Mouse (Mus musculus) forebrain, embryonic 16.5 days (tissue): ENCODE results near the gene Zdhhc9. TPM values are rescaled to one million over a fixed set of nuclear protein-coding genes. Genes with fewer than 3 reads are reported as not detected.

ENCODE experiments used
- ATAC-seq: fragments of 200-750 bp; cut with Nextera tagmentation; 2 replicates; pipeline ENCODE4 v1.8.0; 2017; ENCODE audit warnings: mild to moderate bottlenecking, moderate library complexity
- H3K27ac ChIP-seq: fragments of 300-500 bp; sonication (generic); 2 replicates; pipeline ENCODE4 v1.5.1; 2014; ENCODE audit warnings: low read length, control low read depth
- H3K27me3 ChIP-seq: fragments of 300-500 bp; sonication (generic); replicated peaks from 2 replicates; pipeline ENCODE4 v1.6.1; 2014; ENCODE audit warnings: low read length; ENCODE audit not compliant: control insufficient read depth, insufficient read depth
- H3K36me3 ChIP-seq: fragments of 300-500 bp; sonication (generic); 2 replicates; pipeline ENCODE4 v1.6.1; 2014; ENCODE audit not compliant: control insufficient read depth, insufficient read depth
- H3K4me1 ChIP-seq: fragments of 300-500 bp; sonication (generic); replicated peaks from 2 replicates; pipeline ENCODE4 v1.6.1; 2014; ENCODE audit warnings: low read length; ENCODE audit not compliant: control insufficient read depth, insufficient read depth
- H3K4me2 ChIP-seq: fragments of 300-500 bp; sonication (generic); 2 replicates; pipeline ENCODE4 v1.6.1; 2014; ENCODE audit warnings: mild to moderate bottlenecking, low read length, control low read depth
- H3K4me3 ChIP-seq: fragments of 300-500 bp; sonication (generic); replicated peaks from 2 replicates; pipeline ENCODE4 v1.5.1; 2014; ENCODE audit warnings: mild to moderate bottlenecking, low read length, control low read depth
- H3K9ac ChIP-seq: fragments of 300-500 bp; sonication (generic); replicated peaks from 2 replicates; pipeline ENCODE4 v1.6.1; 2014; ENCODE audit warnings: low read depth, low read length, control low read depth
- H3K9me3 ChIP-seq: fragments of 300-500 bp; sonication (generic); 2 replicates; pipeline ENCODE4 v1.6.1; 2016; ENCODE audit warnings: low read length; ENCODE audit not compliant: control insufficient read depth
- WGBS: fragments of 180-500 bp; shearing (Covaris S2); extraction: QIAGEN DNeasy Blood & Tissue Kit; methylation state at CpG from one replicate; pipeline ENCODE4 v1.1.7; 2014; 5-methylcytosine and 5-hydroxymethylcytosine counted together
- polyA plus RNA-seq: library from polyadenylated mRNA; unstranded; fragments of >200 nt; fragmentation: Nextera tagmentation; extraction: Ambion mirVana; gene quantifications from 2 replicates; pipeline ENCODE4 v1.2.1, GENCODE M21; 2015

Zdhhc9 gene
- polyA plus RNA-seq, 1 experiment from 2014 or later, result 8.9 TPM

- Histone ChIP-seq H3K4me2 (no peak overlapping the region), H3K27me3 (no peaks in the 10 kb centered on the region), H3K4me1 (no peaks in the 10 kb centered on the region), H3K9ac (no peak overlapping the region), H3K9me3 (no peaks in the 10 kb centered on the region), H3K36me3 (peaks cover 8% of the 10 kb centered on the region), H3K4me3 (no peak overlapping the region), H3K27ac (no peak overlapping the region)
- ATAC-seq, result no peak
- WGBS, result 60% methylated on average over 14 of the region's 14 CpGs
Observed at GRCm38 (mm10) chrX:48193235-48194152, 15.2 kb downstream of the Zdhhc9 start.

- Histone ChIP-seq H3K9ac (no peak overlapping the region), H3K27me3 (no peaks in the 10 kb centered on the region), H3K36me3 (peaks cover 8% of the 10 kb centered on the region), H3K4me3 (no peak overlapping the region), H3K9me3 (no peaks in the 10 kb centered on the region), H3K27ac (no peak overlapping the region), H3K4me2 (no peak overlapping the region), H3K4me1 (no peaks in the 10 kb centered on the region)
- ATAC-seq, result no peak
- 91% methylated on average over 6 of the region's 6 CpGs for WGBS
Observed at GRCm38 (mm10) chrX:48191261-48191660, 17.4 kb downstream of the Zdhhc9 start.

GRCm38 (mm10) chrX:48184703-48185102 lies 24.0 kb downstream of the Zdhhc9 start:
- Histone ChIP-seq H3K4me1 (no peaks in the 10 kb centered on the region), H3K4me2 (no peak overlapping the region), H3K9ac (no peak overlapping the region), H3K36me3 (no peaks in the 10 kb centered on the region; the same call in 1 of the 2 replicates), H3K27ac (no peak overlapping the region), H3K27me3 (no peaks in the 10 kb centered on the region), H3K9me3 (no peaks in the 10 kb centered on the region), H3K4me3 (no peak overlapping the region)
- WGBS, result 84% methylated on average over 3 of the region's 3 CpGs
- no peak for ATAC-seq

GRCm38 (mm10) chrX:48181844-48182243 lies 26.8 kb downstream of the Zdhhc9 start:
- Histone ChIP-seq H3K9me3 (no peaks in the 10 kb centered on the region), H3K27me3 (no peaks in the 10 kb centered on the region), H3K9ac (no peak overlapping the region), H3K36me3 (no peaks in the 10 kb centered on the region; the same call in 1 of the 2 replicates), H3K4me2 (no peak overlapping the region), H3K4me3 (no peak overlapping the region), H3K27ac (no peak overlapping the region), H3K4me1 (no peaks in the 10 kb centered on the region)
- WGBS, result 91% methylated on average over 6 of the region's 6 CpGs
- no peak for ATAC-seq

GRCm38 (mm10) chrX:48170368-48170767 lies 38.3 kb downstream of the Zdhhc9 start:
- no peak overlapping the region for H3K27ac ChIP-seq
- peak; percentile 58 for ATAC-seq
- WGBS, result 17% methylated on average over 1 of the region's 1 CpGs

GRCm38 (mm10) chrX:48169892-48170291 lies 38.8 kb downstream of the Zdhhc9 start:
- Histone ChIP-seq H3K36me3 (no peaks in the 10 kb centered on the region), H3K4me1 (no peaks in the 10 kb centered on the region; the same call in 1 of the 2 replicates), H3K9ac (no peak overlapping the region), H3K9me3 (no peaks in the 10 kb centered on the region), H3K27ac (no peak overlapping the region), H3K4me2 (no peak overlapping the region), H3K27me3 (no peaks in the 10 kb centered on the region), H3K4me3 (no peak overlapping the region)
- 6% methylated on average over 1 of the region's 1 CpGs for WGBS
- peak; percentile 89 for ATAC-seq

More at GRCm38 (mm10) chrX:48170368-48170767, 38.3 kb downstream of the Zdhhc9 start:
- H3K27me3 ChIP-seq, result no peaks in the 10 kb centered on the region
- no peaks in the 10 kb centered on the region for H3K9me3 ChIP-seq
- H3K4me2 ChIP-seq, result no peak overlapping the region
- no peak overlapping the region for H3K9ac ChIP-seq
- H3K4me1 ChIP-seq, result no peaks in the 10 kb centered on the region; the same call in 1 of the 2 replicates
- H3K36me3 ChIP-seq, result no peaks in the 10 kb centered on the region
- no peak overlapping the region for H3K4me3 ChIP-seq

- Histone ChIP-seq H3K27me3 (no peaks in the 10 kb centered on the region), H3K4me2 (no peak overlapping the region), H3K36me3 (no peaks in the 10 kb centered on the region), H3K4me3 (no peak overlapping the region), H3K4me1 (no peaks in the 10 kb centered on the region), H3K9me3 (no peaks in the 10 kb centered on the region), H3K9ac (no peak overlapping the region), H3K27ac (no peak overlapping the region)
- ATAC-seq, result no peak
- 93% methylated on average over 11 of the region's 11 CpGs for WGBS
Observed at GRCm38 (mm10) chrX:48158229-48158919, 50.3 kb downstream of the Zdhhc9 start.

GRCm38 (mm10) chrX:48157396-48157795 lies 51.3 kb downstream of the Zdhhc9 start:
- Histone ChIP-seq H3K9me3 (no peaks in the 10 kb centered on the region), H3K9ac (no peak overlapping the region), H3K4me3 (no peak overlapping the region), H3K4me2 (no peak overlapping the region), H3K36me3 (no peaks in the 10 kb centered on the region), H3K27ac (no peak overlapping the region), H3K27me3 (no peaks in the 10 kb centered on the region), H3K4me1 (no peaks in the 10 kb centered on the region)
- ATAC-seq, result no peak
- 69% methylated on average over 8 of the region's 8 CpGs for whole genome bisulfite sequencing

GRCm38 (mm10) chrX:48155489-48155888 lies 53.2 kb downstream of the Zdhhc9 start:
- H3K4me3 ChIP-seq, result no peak overlapping the region
- H3K9me3 ChIP-seq, result no peaks in the 10 kb centered on the region
- H3K4me1 ChIP-seq, result no peaks in the 10 kb centered on the region
- 82% methylated on average over 6 of the region's 6 CpGs for WGBS
- H3K9ac ChIP-seq, result no peak overlapping the region
- no peak overlapping the region for H3K4me2 ChIP-seq
- H3K27me3 ChIP-seq, result no peaks in the 10 kb centered on the region
- peak; percentile 54; the same call in 1 of the 2 replicates for ATAC-seq
- H3K36me3 ChIP-seq, result no peaks in the 10 kb centered on the region
- H3K27ac ChIP-seq, result no peak overlapping the region
